Mouse (Mus musculus) midbrain, postnatal 0 days (tissue): ENCODE data around the gene Lrrc51. TPM values are rescaled to one million over a fixed set of nuclear protein-coding genes. Genes with fewer than 3 reads are reported as not detected.

Experiments used
- ATAC-seq: fragments of 200-750 bp; cut with Nextera tagmentation; 2 replicates; pipeline ENCODE4 v1.8.0; 2017; ENCODE audit warnings: moderate number of reproducible peaks, mild to moderate bottlenecking, moderate TSS enrichment, moderate library complexity; ENCODE audit not compliant: low FRiP score
- DNase-seq: peaks from one replicate; pipeline ENCODE4 v3.0.0-alpha.2; 2015; ENCODE audit warnings: low spot score
- H3K27ac ChIP-seq: fragments of 300-500 bp; sonication (generic); 2 replicates; pipeline ENCODE4 v1.5.1; 2014; ENCODE audit warnings: low read depth, mild to moderate bottlenecking, low read length, mixed read lengths
- H3K27me3 ChIP-seq: fragments of 300-500 bp; sonication (generic); 2 replicates; pipeline ENCODE4 v1.6.1; 2014; ENCODE audit warnings: low read length, control low read depth, mixed read lengths; ENCODE audit not compliant: insufficient read depth
- H3K36me3 ChIP-seq: fragments of 300-500 bp; sonication (generic); 2 replicates; pipeline ENCODE4 v1.6.1; 2014; ENCODE audit warnings: low read length, control low read depth, mixed read lengths; ENCODE audit not compliant: insufficient read depth
- H3K4me1 ChIP-seq: fragments of 300-500 bp; sonication (generic); 2 replicates; pipeline ENCODE4 v1.6.1; 2014; ENCODE audit warnings: mild to moderate bottlenecking, control low read depth, antibody characterized with exemption, low read length, mixed read lengths; ENCODE audit not compliant: insufficient read depth
- H3K4me2 ChIP-seq: fragments of 300-500 bp; sonication (generic); 2 replicates; pipeline ENCODE4 v1.6.1; 2014; ENCODE audit warnings: low read depth, mild to moderate bottlenecking, low read length, mixed read lengths; ENCODE audit not compliant: poor library complexity, severe bottlenecking
- H3K4me3 ChIP-seq: fragments of 300-500 bp; sonication (generic); 2 replicates; pipeline ENCODE4 v1.5.1; 2014; ENCODE audit warnings: low read depth, mild to moderate bottlenecking, low read length, moderate library complexity
- H3K9ac ChIP-seq: fragments of 300-500 bp; sonication (generic); replicated peaks from 2 replicates; pipeline ENCODE4 v1.6.1; 2014; ENCODE audit warnings: mild to moderate bottlenecking, low read length, moderate library complexity, mixed read lengths; ENCODE audit not compliant: poor library complexity, severe bottlenecking
- H3K9me3 ChIP-seq: fragments of 300-500 bp; sonication (generic); 2 replicates; pipeline ENCODE4 v1.6.1; 2016; ENCODE audit warnings: low read length, control low read depth
- CTCF ChIP-seq: IDR thresholded peaks from 2 replicates; pipeline ENCODE4 v1.5.1; 2016; ENCODE audit warnings: antibody characterized with exemption, mild to moderate bottlenecking
- WGBS: fragments of 180-500 bp; shearing (Covaris S2); extraction: QIAGEN DNeasy Blood & Tissue Kit; methylation state at CpG from one replicate; pipeline ENCODE4 v1.1.7; 2014; 5-methylcytosine and 5-hydroxymethylcytosine counted together
- polyA plus RNA-seq: library from polyadenylated mRNA; unstranded; fragments of >200 nt; fragmentation: Nextera tagmentation; extraction: Ambion mirVana; gene quantifications from 2 replicates; pipeline ENCODE4 v1.2.1, GENCODE M21; 2015
- total RNA-seq: library from RNA; depleted of rRNA; stranded (reverse); fragments of >200 nt; gene quantifications from 2 replicates; pipeline ENCODE4 v1.2.3, GENCODE M21; 2014

Lrrc51 gene
- total and polyA plus RNA-seq, 2 experiments from 2014 or later = 6.9 to 7.0 TPM

DNA sequence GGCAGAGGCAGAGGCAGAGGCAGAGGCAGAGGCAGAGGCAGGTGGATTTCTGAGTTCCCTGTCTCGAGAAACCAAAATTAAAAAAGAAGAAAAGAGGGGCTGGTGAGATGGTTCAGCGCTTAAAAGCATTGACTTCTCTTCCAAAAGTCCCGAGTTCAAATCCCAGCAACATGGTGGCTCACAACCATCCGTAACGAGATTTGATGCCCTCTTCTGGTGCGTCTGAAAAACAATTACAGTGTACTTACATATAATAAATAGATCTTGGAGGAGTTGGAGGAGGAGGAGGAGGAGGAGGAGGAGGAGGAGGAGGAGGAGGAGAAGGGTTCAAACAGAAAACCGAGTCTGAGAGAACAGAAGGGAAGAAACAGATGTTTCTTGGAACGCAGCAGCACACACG lies 38.0 kb downstream of the Lrrc51 start:
- peak; percentile 15 for ATAC-seq
- H3K4me2 ChIP-seq = peak overlapping the region; percentile 41
- peak; percentile 24 for DNase-seq
- 0 out of 2 replicates have a peak, but pooled peaks cover 5% of the 10 kb centered on the region for H3K4me1 ChIP-seq
- TF ChIP-seq CTCF = peak; percentile 56
- no peaks in the 10 kb centered on the region for H3K27me3 ChIP-seq
- WGBS = 41% methylated on average over 9 of the region's 9 CpGs
- H3K27ac ChIP-seq = peak overlapping the region; percentile 86
- H3K9me3 ChIP-seq = no peaks in the 10 kb centered on the region
- peaks cover 5% of the 10 kb centered on the region; the same call in 1 of the 2 replicates for H3K36me3 ChIP-seq
- peak overlapping the region; percentile 56; the same call in 1 of the 2 replicates for H3K9ac ChIP-seq
- H3K4me3 ChIP-seq = peak overlapping the region; percentile 51

DNA sequence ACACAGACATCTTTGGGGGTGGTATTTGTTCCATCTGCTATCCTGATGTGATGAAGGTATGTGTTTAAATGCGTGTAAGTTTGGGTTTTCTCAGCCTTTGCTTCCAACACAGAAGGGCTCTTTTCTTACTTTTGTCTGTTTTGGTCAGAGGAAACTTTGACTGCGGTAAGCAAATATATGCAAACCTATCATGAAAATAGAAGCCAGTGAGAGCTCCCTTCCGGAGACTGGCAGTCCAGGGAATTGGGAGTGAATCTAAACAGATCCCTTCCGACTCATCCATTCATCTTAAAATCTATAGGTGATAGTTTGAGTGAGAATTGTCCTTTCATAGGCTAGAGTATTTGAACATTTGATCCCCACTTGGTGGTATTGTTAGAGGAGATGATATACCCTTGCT lies 45.2 kb downstream of the Lrrc51 start:
- Histone ChIP-seq H3K4me1 (no peaks in the 10 kb centered on the region), H3K36me3 (no peaks in the 10 kb centered on the region), H3K9ac (no peak overlapping the region), H3K27ac (no peak overlapping the region), H3K9me3 (no peaks in the 10 kb centered on the region), H3K4me2 (no peak overlapping the region), H3K4me3 (no peak overlapping the region), H3K27me3 (no peaks in the 10 kb centered on the region)
- ATAC-seq (no peak), DNase-seq (no peak)
- 86% methylated on average over 4 of the region's 4 CpGs for WGBS
- TF ChIP-seq CTCF = no peak

DNA sequence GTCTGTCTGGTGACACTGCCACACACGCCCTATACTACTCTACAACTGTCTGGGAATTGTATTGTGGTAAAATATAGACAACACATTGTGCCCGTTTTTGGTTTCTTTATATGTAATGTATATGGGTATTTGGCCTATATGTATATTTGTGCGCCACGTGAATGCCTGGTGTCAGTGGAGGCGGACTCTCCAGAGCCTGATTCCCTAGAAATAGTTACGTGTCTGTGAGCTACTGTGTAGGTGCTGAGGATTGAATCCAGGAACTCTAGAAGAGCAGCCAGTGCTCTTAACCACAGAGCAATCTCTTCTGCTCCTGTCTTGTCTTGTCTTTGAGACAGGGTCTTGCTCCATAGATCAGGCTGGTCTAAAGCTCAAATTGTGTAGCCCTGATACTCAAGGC lies 47.4 kb downstream of the Lrrc51 start:
- Histone ChIP-seq H3K27ac (no peak overlapping the region), H3K4me2 (no peak overlapping the region), H3K27me3 (no peaks in the 10 kb centered on the region), H3K4me3 (no peak overlapping the region), H3K4me1 (no peaks in the 10 kb centered on the region), H3K36me3 (no peaks in the 10 kb centered on the region), H3K9me3 (no peaks in the 10 kb centered on the region), H3K9ac (no peak overlapping the region)
- ATAC-seq (no peak), DNase-seq (no peak)
- whole genome bisulfite sequencing = 89% methylated on average over 6 of the region's 6 CpGs
- no peak for TF ChIP-seq CTCF

DNA sequence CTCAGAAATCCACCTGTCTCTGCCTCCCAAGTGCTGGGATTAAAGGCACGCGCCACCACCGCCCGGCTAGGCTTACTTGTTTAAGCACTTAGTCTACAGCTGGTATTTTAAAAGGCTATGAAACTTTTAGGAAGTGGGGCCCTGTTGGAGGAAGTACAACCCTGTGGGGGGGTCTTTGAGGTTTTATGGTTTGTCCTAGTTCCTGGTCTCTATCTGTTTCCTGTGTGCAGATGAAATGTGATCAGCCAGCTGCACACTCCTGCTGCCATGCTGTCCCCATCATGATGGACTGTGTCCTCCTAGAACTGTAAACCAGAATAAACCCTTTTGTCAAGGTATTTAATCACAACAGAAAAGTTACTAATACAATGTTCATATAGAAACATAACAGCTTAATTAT lies 49.5 kb downstream of the Lrrc51 start:
- Histone ChIP-seq H3K9me3 (no peaks in the 10 kb centered on the region), H3K4me2 (no peak overlapping the region), H3K27ac (no peak overlapping the region), H3K27me3 (no peaks in the 10 kb centered on the region), H3K4me1 (no peaks in the 10 kb centered on the region), H3K9ac (no peak overlapping the region), H3K4me3 (no peak overlapping the region), H3K36me3 (no peaks in the 10 kb centered on the region)
- WGBS = 94% methylated on average over 4 of the region's 4 CpGs
- no peak for TF ChIP-seq CTCF
- DNase-seq (no peak), ATAC-seq (no peak)

DNA sequence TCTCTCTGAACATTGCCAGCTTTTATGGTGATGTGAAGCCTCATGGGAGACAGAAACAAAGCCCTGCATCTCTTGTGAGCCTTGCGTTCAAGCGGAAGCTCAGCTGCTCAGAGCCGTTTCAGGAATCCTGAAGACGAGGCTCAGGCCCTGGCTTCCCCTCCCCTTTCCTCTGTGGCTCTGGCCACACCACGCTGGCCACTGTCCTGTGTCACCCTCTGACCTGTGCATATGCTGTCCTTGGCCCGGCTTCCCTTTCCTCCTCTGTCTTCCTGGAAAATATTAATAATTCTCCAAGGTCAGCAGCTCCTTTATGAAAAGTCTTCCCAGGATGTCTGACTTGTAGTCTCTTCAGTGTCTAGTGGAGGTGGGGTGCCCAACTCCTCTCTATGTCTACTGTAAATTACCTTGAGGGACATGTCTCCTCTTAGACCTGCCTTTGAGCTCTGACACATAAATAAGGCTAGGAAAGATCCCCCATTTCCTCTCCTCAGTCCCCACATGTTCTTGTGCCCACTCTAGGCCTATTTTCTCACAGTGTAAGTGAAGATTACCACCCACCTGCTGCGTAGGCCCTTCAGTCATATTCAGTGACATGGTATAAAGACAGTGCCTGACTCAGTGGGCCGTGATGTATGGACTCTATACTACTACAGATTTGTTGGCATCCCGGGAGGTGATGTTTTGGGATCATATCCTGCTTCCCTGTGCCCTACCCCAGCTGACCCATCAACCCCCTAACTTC lies 51.1 kb downstream of the Lrrc51 start:
- Histone ChIP-seq H3K9ac (no peak overlapping the region), H3K27me3 (no peaks in the 10 kb centered on the region), H3K27ac (no peak overlapping the region), H3K9me3 (no peaks in the 10 kb centered on the region), H3K36me3 (no peaks in the 10 kb centered on the region), H3K4me2 (no peak overlapping the region), H3K4me3 (no peak overlapping the region), H3K4me1 (no peaks in the 10 kb centered on the region)
- ATAC-seq (no peak), DNase-seq (no peak)
- TF ChIP-seq CTCF = no peak
- 66% methylated on average over 9 of the region's 9 CpGs for WGBS

DNA sequence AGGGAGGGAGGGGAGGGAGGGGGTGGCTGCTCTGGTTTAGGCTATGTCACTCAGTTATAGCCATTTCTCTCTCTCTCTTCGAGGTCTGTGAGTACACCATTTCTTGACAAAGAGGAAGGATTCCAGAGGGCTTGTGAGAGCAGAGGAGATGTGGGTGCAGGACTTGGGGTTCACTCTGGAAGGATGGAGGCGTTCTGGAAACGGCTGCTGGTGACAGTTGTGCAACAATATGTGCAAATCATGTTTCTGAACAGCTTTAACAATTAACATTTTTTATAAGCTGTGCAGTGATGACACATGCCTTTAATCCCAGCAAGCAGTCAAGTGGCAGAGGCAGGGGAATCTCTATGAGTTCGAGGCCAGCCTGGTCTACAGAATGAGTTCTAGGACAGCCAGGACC lies 52.8 kb downstream of the Lrrc51 start:
- no peak overlapping the region for H3K27ac ChIP-seq
- H3K36me3 ChIP-seq = no peaks in the 10 kb centered on the region
- no peak overlapping the region for H3K9ac ChIP-seq
- H3K4me1 ChIP-seq = no peaks in the 10 kb centered on the region
- H3K4me3 ChIP-seq = no peak overlapping the region
- no peak for DNase-seq
- no peak for TF ChIP-seq CTCF
- WGBS = 82% methylated on average over 4 of the region's 4 CpGs
- no peak overlapping the region for H3K4me2 ChIP-seq
- no peak for ATAC-seq
- no peaks in the 10 kb centered on the region for H3K9me3 ChIP-seq
- no peaks in the 10 kb centered on the region for H3K27me3 ChIP-seq
